Mouse (Mus musculus) megakaryocyte progenitor cell, adult 5-6 weeks (primary cell): ENCODE results near the gene Adprm. TPM values are rescaled to one million over a fixed set of nuclear protein-coding genes. Genes with fewer than 3 reads are reported as not detected.
A peak's percentile ranks its signal among the peaks of the same experiment; 100 is the strongest.
"Not testable (repeated sequence)": the region's sequence is repeated elsewhere in the genome, so short reads cannot be mapped to it uniquely, and the experiment has no call there.

Experiments
- ATAC-seq: replicated peaks from 2 replicates; pipeline ENCODE4 v1.8.0; 2016; ENCODE audit warnings: mild to moderate bottlenecking, moderate TSS enrichment, inconsistent platforms; ENCODE audit not compliant: poor library complexity
- total RNA-seq, 2 experiments: library from RNA; stranded (forward) in 1 of 2; stranded (reverse) in 1 of 2; fragments of 157-497, 149-512 nt in 1 of 2; fragments of 200-1000 nt in 1 of 2; gene quantifications; 2 replicates each; pipeline versions ENCODE4 v1.2.3 to v1.2.4; 2015 to 2017

Gene Adprm
- total RNA-seq, 2 experiments from 2014 or later = 38.4 to 55.3 TPM

DNA sequence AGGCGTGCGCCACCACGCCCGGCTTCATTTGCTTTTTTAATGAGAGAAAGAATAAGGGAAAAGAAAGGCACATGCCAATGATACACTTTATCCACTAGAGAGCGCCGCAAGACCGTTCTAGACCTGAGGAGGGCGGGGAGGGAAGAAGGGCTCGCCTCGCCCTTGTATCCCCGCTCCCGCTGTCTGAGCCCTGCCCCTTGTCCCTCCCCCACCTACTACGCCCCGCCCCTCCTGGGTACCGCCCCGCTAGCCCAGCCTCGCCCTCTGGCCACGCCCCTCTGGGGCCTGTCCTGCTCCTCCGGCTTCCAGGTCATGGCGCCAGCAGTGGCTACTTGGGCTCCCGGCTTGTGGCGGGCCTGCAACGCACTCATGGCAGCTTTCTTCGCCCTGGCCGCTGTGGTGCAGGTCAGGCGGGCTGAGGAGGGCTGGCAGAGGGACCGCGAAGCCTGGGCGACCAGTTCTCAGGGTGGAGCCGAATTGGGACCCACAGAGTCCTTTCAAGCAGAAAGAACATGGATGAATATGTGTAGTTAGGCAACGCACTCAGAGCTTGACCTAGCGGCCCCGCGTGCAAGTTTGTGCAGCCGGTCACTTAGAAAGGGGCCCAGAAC is 27.4 kb downstream of the Adprm start, which contains the start of gene Tmem220:
Gene Tmem220, plus strand, starts transcription at position 288 of the 611 bp plus-strand sequence.
- peak; percentile 95 for ATAC-seq

DNA sequence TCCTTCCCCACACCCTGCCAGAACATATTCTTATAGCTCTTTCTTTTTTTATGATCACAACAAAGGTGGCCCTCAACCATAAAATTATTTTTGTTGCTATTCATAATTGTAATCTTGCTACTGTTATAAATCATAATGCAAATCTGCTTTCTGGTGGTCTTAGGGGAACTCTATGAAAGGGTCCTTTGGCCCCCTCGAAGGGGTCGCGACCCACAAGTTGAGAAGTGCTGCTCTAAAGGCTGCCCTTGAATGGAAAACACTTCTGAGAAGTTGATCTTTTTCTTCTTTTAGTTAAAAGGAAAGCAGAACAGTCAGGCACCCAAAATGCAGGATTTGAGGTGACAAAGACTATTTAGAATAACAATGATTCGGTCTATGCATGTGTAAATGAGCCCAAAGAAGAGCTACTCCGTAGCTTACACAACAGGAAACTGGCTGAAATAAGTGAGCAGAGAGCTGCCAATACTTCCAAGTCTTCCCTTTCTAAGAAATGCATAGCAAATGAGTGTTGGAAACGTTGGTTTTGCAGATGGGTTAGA is 28.5 kb downstream of the Adprm start:
- ATAC-seq = no peak

DNA sequence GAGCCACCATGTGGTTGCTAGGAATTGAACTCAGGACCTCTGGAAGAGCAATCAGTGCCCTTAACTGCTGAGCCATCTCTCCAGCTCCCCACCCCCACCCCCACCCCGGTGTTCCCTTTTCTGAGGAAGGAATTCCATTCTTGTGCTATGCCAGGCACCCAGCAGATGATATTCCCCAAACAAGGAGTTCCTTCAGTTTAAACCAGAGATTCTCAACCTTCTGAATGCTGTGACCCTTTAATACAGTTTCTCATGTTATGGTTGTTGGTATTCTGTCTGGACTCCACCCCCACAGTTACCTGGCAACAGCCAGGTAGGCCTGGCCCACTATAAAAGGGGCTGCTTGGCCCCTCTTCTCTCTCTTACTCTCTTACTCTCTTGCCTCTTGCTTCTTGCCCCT is 29.2 kb downstream of the Adprm start:
- ATAC-seq = not testable (repeated sequence)

DNA sequence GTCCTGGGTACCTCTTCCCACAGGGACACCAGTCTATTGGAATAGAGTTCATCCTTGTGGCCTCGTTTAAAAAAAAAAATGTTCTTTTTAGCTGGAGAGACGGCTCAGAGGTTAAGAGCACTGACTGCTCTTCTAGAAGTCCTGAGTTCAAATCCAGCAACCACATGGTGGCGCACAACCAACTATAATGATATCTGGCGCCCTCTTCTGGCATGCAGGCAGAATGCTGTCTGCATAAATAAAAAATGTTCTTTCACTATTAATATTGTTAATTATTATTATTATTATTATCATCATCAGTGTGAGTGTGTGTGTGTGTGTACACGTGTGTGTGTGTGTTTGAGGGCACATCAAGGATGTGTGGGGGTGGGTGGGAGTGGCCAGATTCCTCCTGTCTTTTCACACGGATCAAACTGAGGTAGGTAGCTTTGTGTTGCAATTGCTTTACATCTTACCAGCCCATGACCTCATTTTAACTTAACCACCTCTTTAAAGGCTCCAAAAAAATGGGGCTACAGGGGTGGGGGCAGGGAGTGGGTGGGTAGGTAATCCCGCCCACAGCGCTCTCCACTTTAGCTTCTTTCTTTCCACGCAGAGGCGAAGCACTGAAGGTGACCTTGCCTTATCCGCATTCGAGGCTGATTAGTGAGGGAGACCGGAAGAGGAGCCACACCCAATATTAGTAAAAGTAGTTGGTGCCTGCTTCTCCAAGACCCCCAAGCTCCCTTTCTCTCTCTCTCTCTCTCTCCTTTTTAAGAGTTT is 29.9 kb downstream of the Adprm start:
- ATAC-seq = no peak

DNA sequence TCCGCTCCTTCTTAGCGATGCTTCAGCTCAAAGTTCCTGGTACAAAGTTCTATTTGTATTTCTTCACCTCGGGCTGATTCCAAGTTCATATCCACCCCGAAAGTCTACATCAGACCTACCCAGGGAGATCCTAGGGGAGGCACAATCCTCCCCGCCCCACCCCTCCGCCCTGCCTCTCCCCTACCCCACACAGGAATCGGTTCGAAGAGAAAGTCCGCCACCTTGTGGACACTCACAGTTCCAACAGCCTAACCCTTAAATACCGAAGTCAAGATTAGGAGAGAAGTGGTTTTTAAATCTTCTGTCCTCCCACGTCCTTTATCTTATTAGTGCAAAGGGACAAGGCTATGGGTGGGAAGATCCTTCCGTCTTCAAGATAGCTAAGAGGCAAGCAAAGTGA is 31.4 kb downstream of the Adprm start:
- ATAC-seq = peak; percentile 51

DNA sequence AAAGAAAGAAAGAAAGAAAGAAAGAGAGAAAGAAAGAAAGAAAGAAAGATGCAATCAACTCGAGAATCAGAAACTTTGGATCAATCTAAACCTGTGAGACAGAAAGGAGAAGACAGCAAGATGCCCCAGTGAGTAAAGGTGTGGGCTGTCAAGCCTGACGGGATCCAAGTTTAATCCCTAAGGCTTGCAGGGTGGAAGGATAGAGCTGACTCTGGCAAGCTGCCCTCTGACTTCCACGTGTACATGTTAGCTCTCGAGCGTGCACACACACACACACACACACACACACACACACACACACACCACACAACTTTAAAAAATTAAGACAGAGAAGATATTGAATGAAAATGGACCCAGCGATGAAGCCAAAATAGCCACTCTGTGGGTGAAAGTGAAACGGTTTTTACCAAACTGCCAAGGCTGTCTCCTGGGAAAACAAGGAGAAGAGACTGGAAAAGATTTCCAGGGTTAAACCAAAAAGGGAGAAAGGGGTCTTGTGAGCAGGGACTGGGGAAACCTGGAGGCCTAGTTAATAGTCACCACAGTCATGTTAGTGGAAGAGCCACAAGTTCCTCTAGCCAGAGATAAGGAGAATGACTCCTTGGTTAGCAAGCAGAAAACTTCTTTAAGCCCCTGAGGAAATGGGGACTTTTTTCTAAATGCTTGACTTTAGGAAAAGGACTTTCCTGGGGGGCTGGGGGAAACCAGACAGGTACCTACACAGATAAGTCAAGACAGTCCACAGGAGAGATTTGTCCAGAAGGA is 32.5 kb downstream of the Adprm start:
- no peak for ATAC-seq

DNA sequence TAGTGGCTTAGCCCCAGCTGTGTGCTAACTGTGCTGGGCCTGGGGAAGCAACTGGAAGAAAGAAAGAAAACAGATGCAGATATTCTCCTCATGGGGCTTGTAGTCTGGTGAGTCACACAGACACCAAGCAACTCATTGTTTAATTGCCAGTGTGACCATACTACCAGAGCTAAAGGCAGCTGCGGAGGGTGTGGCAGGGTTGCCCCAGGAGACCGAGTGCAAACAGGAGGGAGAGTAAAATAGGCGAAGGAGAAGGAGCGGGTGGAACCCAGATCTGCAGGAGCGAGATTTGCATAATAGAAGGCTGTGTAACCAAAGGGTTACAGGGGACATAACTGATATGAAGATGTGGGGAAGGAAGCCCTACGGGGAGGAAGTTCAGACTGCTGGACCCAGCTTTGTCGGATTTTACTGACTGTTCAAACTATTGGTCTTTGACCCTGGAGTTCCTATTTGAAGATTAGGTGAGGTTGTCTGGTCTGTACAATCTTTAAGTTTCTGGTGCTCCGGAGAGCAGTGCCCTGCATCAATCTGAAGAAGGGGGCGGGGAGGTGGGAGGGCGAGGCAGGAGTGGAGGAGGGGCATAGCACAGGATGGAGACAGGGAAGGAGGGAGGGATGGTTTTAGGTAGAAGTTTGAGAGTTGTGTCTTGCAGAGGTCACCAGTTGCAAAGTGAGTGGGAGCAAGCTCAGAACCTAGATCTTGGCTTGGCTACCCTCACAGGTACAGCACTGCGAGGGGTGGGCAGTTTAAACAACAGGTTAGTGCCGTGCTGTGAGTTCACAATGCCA is 34.4 kb downstream of the Adprm start:
- ATAC-seq = peak; percentile 26; the same call in 1 of the 2 replicates

DNA sequence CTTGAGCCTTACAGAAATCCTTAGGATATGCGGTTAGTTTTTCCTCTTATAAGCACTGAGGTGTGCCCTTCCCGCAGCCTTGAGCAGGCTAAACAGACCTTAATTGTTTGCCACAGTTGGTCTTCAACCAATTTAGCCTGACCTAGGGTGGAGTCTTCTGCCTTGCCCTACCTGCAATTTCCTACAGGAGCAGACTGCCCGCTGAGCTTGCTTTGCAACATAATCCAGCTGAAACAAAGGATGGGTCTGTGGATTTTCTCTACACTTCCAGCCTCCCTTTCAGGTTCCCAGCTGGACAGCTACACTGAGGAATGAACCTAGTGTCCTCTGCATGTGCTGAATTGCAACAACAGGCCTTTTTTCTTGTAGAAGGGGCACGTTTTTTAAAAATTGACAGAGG is 40.8 kb downstream of the Adprm start:
- no peak for ATAC-seq

DNA sequence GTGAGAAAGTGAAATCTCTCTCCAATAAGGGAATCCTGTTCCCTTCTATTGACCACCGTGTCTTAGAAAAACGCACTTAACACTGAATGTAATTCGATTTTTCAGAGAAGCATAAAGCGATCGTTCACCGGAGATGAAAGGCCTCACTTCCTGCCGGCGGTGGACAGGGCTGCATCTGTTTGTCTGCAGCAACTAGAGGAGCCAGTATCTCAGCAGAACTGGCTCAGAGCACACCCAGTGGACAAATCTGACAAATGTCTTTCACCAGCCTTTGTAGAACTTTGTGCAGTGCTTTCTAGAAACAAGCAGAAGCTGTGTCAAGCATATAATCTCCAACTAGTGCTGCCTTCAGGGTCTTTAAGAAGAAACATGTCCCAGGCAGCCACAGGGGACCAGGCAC is 42.0 kb downstream of the Adprm start:
- peak; percentile 39; the same call in 1 of the 2 replicates for ATAC-seq

DNA sequence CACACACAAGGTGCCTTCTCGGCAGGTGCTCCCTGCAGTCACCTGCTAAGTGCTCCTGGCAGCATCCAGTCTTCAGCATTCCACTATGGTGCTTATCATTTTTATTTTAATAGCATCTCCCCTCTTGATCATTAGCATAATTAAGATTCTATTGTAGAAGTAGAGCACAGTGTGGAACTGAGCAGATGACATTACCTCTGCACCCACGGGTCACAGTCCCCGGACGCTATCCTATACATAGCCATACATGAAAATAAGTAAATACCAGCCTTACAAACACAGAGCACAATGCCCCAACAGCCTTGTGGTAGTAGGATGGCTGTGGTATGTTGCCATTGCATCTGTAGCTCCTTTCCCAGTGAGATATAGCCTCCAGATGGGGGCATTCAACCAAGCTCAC is 43.9 kb downstream of the Adprm start:
- no peak for ATAC-seq

DNA sequence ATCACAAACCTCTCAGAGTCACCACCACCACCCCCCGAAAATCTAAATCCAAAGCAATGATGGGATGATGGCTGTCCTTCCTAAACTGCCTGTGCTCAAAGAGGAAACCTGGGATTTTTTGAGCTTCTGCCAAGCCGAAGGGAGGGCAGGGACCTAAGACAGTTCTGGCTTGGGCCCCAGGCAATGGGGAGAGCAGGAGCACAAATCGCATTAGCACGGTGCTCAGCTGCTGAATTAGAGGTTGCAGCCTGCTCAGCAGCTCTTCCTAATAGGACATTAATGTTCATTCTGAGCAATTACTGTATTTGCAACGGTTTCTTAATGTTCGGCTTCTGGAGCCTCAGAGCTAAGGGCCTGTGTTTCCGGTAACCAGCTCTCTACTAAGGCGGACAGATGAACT is 44.4 kb downstream of the Adprm start:
- ATAC-seq = no peak

DNA sequence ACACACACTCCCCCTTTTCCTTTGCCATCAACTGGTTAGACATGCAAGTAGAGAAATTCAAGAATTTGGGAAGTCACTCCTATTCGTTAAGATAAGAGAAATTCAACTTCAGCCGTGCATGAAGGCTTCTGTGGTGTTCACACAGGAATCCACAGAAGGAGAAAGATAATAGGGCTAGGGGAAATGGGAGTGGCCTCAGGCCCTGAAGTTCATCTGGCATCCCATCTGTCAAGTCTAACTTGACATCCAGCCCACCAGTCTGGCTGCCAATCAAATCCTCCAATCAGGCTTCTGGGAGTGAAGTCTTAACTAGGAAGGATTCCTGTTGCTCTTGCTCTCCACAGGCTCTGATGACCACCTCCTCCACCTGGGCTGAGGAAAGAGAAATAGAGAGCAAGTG is 49.5 kb downstream of the Adprm start:
- no peak for ATAC-seq

DNA sequence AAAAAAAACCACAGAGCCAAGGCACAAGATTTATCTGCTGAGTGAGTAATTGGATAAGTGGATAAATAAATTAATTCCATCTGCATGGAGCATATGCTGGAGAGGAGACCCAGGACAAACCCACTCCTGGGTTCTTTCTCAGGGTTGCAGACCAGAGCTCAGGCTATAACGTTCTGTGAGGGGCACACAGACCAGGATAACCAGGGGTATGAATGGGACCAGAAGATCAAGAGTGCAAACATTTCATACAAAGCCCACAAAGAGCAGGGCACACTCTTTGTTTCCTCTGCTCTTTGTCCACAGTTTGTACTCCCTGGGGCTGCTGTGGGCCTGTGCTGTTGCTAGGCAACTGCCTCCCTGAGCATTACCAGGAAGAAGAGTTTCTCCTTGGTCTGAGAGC is 50.7 kb downstream of the Adprm start:
- ATAC-seq = no peak

DNA sequence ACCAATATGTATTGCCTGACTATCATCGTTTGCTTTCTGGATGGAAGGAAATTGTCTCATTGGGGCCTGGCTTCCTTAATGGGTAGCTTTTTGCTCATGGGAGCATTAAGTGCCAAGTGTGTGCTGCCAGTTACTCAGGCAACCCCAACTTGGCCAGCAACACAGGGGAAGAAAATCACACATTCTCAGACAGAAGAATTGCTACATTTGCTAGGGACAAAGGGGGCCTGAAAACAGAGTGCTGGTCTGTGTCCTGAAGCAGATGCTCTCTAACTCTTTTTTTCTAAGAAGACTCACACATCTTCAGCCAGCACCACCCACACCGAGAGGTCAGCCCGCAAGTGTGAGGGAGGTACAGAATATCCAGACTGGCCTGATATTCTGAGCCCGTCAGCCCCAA is 51.7 kb downstream of the Adprm start:
- no peak for ATAC-seq

DNA sequence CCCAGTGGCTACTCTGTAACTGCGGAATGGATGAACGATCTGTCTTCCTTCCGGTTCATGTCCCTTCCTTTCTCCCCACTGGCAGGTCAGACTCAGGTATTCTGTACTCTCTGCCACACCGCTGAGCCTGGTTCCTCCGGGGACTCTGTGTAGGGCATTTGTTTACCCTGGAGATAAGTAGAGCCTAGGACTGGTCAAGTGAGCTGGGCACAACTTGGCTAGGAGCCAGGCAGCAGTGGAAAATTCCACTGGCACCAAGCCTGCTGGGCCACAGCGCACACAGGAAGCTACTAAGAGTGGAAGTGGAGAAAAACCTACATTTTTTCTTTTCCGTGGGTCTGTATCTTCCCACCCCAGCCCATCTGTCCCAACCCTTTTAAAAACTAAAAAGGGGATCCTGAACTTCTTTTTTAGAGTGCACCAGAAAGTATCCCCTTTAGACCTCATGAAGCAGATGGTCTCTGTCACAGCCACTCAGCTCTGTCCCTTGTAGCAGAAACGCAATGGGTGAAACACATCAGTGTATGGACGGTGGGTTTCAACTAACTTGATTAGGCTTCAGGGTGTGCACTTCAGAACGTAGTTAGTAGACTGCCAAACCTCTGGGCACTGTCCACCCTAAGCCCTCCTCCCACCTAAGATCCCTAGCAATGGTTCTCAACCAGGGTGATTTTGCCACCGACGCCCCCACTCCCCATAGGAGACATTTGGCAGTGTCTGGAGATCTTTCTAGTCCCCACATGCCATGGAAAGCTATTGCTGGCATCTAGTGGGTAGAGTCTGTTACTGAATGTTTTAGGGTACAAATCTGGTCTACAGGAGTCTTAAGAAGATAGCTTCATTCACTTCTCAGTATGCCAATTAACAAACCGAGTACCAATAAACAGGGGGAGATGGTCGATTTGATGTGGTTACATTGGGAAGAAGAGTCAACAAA is 53.7 kb downstream of the Adprm start:
- no peak for ATAC-seq

DNA sequence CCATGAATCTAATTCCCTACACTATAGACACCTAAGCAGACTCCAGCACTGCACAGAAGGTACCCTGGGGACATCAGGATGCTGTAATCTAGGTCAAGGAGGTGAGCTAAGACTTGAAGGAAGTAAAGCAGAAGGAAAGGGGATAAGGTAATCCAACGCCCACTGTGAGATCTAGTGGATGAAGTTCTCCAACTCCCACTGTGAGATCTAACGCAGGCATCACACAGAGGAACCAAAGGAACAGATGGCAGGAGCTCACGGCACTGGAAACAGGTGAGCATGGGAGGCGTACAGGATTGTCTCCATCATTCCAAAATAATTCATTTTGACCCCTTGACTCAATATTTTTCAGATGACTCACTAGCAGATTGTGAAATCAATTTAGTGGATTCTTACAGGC is 55.9 kb downstream of the Adprm start:
- ATAC-seq = no peak

DNA sequence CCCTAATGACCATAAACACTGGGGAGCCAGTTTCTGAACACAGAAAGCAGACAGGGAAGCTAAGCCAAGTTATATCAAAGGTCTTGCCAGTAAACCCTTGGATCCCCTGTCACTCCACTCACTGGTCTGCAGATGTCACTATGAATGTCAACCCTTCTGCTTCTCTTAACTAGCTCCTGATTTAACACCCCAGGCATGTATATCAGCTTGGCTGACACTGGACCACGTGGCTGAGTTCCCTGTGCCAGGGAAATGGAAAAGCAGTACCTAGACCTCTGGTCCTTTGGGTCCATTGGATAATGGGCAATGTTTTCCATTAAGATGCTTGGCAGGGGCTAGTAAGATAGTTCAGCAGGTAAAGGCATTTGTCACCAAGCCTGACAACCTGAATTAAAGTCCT is 58.7 kb downstream of the Adprm start:
- ATAC-seq = no peak

DNA sequence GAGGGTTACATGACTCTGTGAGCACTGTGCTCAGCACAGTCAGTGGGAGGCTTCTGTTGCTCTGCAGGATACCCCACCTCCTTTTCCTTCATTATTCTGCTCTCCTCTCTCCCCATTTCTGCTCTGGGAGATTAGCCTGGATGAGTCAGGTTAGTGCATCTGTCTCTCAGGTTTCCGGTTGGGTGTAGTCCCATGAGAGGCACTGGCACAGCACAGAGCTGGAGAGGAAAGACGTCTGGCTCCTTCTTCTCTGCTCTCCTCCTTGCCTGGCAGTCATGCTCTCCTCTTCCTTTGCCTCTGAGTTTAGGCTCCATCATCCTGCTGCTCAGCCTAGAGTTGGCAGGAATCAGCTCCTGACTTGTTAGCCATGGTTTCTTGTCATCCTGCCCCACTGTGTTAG is 60.2 kb downstream of the Adprm start:
- ATAC-seq = no peak
